ENCODE assay signal across 19 mouse cellular contexts in genomic region chr4:107837910-107838309, GRCm38 (mm10). TPM values are rescaled to one million over a fixed set of nuclear protein-coding genes. Genes with fewer than 3 reads are reported as not detected.
DNase-seq lines count a peak whose midpoint lies in the region; ATAC-seq lines count a peak whose summit lies in the region.
"Had no signal": no experiment of that assay in that cellular context is flagged by ENCODE, and none has a peak within 500 bp of the region (broad histone marks: within the 10 kb centered on the region; RNA-seq: fewer than 3 reads in every experiment).

No protein-coding gene starts in this region.

- ATAC-seq in hindbrain, embryonic 15.5 days (ENCODE audit: low FRiP score, low read depth): no peak
- no peak for ATAC-seq in neural tube, embryonic 15.5 days (ENCODE audit: low FRiP score)
- ATAC-seq: inflammation-experienced regulatory T-cells, adult 6 months had no signal

- H3K9me3 ChIP-seq in hindbrain, embryonic 15.5 days: no peaks in the 10 kb centered on the region
- no peaks in the 10 kb centered on the region for H3K9me3 ChIP-seq in neural tube, embryonic 15.5 days (replicated peaks)
- H3K9me3 ChIP-seq: limb, embryonic 10.5 days; neural tube, embryonic 12.5 days had no signal

- H3K4me2 ChIP-seq in hindbrain, embryonic 15.5 days: no peak overlapping the region
- H3K4me2 ChIP-seq in neural tube, embryonic 15.5 days: no peak overlapping the region
- H3K4me2 ChIP-seq: liver, embryonic 11.5 days had no signal

- H3K9ac ChIP-seq in hindbrain, embryonic 15.5 days: no peak overlapping the region
- H3K9ac ChIP-seq in neural tube, embryonic 15.5 days (replicated peaks): no peak overlapping the region
- H3K9ac ChIP-seq: neural tube, embryonic 12.5 days had no signal

- peak overlapping the region; percentile 84 for H3K27ac ChIP-seq in hindbrain, embryonic 15.5 days (replicated peaks)
- H3K27ac ChIP-seq in neural tube, embryonic 15.5 days (replicated peaks): peak overlapping the region; percentile 85
- H3K27ac ChIP-seq: limb, embryonic 10.5 days had no signal

- H3K4me3 ChIP-seq in hindbrain, embryonic 15.5 days: no peak overlapping the region
- no peak overlapping the region for H3K4me3 ChIP-seq in neural tube, embryonic 15.5 days (replicated peaks)
- H3K4me3 ChIP-seq: limb, embryonic 10.5 days; neural tube, embryonic 12.5 days had no signal

- 0 out of 2 replicates have a peak, but pooled peaks cover 1% of the 10 kb centered on the region for H3K36me3 ChIP-seq in hindbrain, embryonic 15.5 days
- 0 out of 2 replicates have a peak, but pooled peaks cover 7% of the 10 kb centered on the region for H3K36me3 ChIP-seq in neural tube, embryonic 15.5 days
- H3K36me3 ChIP-seq: neural tube, embryonic 12.5 days had no signal

- 33% methylated on average over 3 of the region's 3 CpGs for WGBS in hindbrain, embryonic 15.5 days
- WGBS in neural tube, embryonic 15.5 days: 23% methylated on average over 3 of the region's 3 CpGs

- H3K27me3 ChIP-seq in hindbrain, embryonic 15.5 days: no peaks in the 10 kb centered on the region
- no peaks in the 10 kb centered on the region for H3K27me3 ChIP-seq in neural tube, embryonic 15.5 days (replicated peaks)
- H3K27me3 ChIP-seq: neural tube, embryonic 12.5 days had no signal

- peaks cover 69% of the 10 kb centered on the region for H3K4me1 ChIP-seq in hindbrain, embryonic 15.5 days (replicated peaks)
- peaks cover 70% of the 10 kb centered on the region for H3K4me1 ChIP-seq in neural tube, embryonic 15.5 days

- DNase-seq in cerebellum, postnatal 10 days: peak; percentile 59 to 64
- no peak for DNase-seq in cerebellum, postnatal 36 days
- peak; percentile 32 for DNase-seq in kidney, adult 9 months
- no peak for DNase-seq in kidney, adult 18-20 months
- no peak for DNase-seq in layer of hippocampus, postnatal 14 days (ENCODE audit: low spot score in 2 of 2)
- DNase-seq: adrenal gland, postnatal 25 days; cerebellum, postnatal 25 days; gastrocnemius, postnatal 25 days; kidney, postnatal 4 days; lung, adult 2 months; lung, postnatal 36 days; right cerebral cortex, postnatal 4 days; thymus, postnatal 25 days had no signal

RNA-seq across cellular contexts. Expression of gene Lrp8, which starts 35.8 kb away (rescaled TPM):
- polyA plus RNA-seq in hindbrain, embryonic 15.5 days (2015; fragmentation: Nextera tagmentation; extraction: Ambion mirVana): 60.2 and 60.6 TPM in 2 replicates
- 48.8 and 62.8 TPM in 2 replicates for polyA plus RNA-seq in neural tube, embryonic 15.5 days (2015; fragmentation: Nextera tagmentation; extraction: Ambion mirVana)
- total RNA-seq in layer of hippocampus, postnatal 14 days (2021): 100 to 1,000 TPM; 116 to 132 TPM

RNA-seq across cellular contexts. Expression of gene Magoh, which starts 41.6 kb away (rescaled TPM):
- 98.8 and 117 TPM in 2 replicates for polyA plus RNA-seq in hindbrain, embryonic 15.5 days (2015; fragmentation: Nextera tagmentation; extraction: Ambion mirVana)
- 105 and 120 TPM in 2 replicates for polyA plus RNA-seq in neural tube, embryonic 15.5 days (2015; fragmentation: Nextera tagmentation; extraction: Ambion mirVana)
- 10 to 100 TPM; 37.4 to 40.5 TPM for total RNA-seq in layer of hippocampus, postnatal 14 days (2021)

RNA-seq across cellular contexts. Expression of gene 0610037L13Rik, which starts 51.7 kb away (rescaled TPM):
- 94.0 and 95.2 TPM in 2 replicates for polyA plus RNA-seq in hindbrain, embryonic 15.5 days (2015; fragmentation: Nextera tagmentation; extraction: Ambion mirVana)
- 93.6 and 105 TPM in 2 replicates for polyA plus RNA-seq in neural tube, embryonic 15.5 days (2015; fragmentation: Nextera tagmentation; extraction: Ambion mirVana)
- total RNA-seq in layer of hippocampus, postnatal 14 days (2021): 10 to 100 TPM; 61.0 to 69.7 TPM

Comparison
In these comparisons a context has a peak if more than half of its experiments do, and no peak if none do; other contexts are left out.
1. DNase-seq: peak in cerebellum, postnatal 10 days (2 of 2) and kidney, adult 9 months (single experiment); none in cerebellum, postnatal 36 days (0 of 2), kidney, adult 18-20 months (single experiment) and layer of hippocampus, postnatal 14 days (0 of 2).